Mouse (Mus musculus) neural tube, embryonic 10.5 days (tissue): ENCODE measurements around the gene Gm9513.

ENCODE experiments used
- DNase-seq: peaks from one replicate; pipeline ENCODE4 v3.0.0-alpha.2; 2017; ENCODE audit warnings: low spot score; ENCODE audit errors: extremely low spot score

The Gm9513 gene

GRCm38 (mm10) chr9:36475338-36475737 is at the start of gene Gm9513:
Gene Gm9513, plus strand, starts transcription at chr9:36475638.
- no peak for DNase-seq

DNA sequence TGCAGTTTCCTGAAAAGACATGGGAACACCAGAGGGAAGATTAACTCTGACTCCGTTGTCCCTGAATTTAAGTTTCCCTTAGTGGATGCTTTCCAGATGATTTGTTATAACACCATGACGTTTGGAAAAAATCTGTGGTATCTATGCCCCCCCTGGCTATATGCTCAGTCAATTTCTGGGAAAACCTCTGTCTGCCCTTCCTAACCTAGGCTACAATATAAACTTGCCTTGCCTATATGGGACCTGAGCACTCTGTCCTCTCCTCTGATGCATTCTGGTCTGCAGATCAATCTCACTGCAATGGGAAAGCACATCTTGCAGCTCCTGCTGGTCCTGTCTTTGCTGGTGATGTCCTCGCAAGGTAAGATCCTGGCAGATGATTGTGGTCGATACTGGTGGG is 43.9 kb upstream of the Gm9513 start, which contains the start of gene Gm7257:
Gene Gm7257, plus strand, starts transcription at position 301 of the 400 bp plus-strand sequence.
- no peak for DNase-seq

DNA sequence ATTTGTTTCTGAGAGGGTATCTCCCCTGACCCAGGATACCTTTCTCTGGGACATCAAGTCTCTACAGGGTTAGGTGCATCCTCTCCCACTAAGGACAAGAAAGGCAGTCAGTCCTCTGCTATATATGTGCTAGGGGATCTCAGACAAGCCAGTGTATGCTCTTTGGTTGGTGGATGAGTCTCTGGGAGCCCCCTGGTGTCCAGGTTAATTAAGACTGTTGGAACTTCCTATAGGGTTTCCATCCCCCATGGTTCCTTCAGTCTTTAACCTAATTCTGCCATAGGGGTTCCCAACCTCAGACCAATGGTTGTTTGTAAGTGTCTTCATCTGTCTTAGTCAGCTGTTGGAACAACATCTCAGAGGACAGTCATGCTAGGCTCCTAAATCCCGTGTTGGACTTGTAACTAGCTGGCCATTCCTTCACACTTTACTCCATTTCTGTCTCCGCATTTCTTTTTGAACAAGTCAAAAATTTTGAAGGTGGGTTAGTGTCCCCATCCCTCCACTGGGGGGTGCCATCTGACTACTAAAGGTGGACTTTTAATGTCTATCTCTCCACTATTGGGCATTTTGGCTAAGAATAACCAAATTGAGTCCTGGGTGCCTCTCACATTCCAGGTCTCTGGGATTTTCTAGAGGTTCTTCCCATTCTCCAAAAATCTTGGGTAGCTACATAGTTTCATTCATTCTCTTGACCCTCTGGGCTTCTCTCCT is 40.2 kb upstream of the Gm9513 start:
- DNase-seq = no peak

DNA sequence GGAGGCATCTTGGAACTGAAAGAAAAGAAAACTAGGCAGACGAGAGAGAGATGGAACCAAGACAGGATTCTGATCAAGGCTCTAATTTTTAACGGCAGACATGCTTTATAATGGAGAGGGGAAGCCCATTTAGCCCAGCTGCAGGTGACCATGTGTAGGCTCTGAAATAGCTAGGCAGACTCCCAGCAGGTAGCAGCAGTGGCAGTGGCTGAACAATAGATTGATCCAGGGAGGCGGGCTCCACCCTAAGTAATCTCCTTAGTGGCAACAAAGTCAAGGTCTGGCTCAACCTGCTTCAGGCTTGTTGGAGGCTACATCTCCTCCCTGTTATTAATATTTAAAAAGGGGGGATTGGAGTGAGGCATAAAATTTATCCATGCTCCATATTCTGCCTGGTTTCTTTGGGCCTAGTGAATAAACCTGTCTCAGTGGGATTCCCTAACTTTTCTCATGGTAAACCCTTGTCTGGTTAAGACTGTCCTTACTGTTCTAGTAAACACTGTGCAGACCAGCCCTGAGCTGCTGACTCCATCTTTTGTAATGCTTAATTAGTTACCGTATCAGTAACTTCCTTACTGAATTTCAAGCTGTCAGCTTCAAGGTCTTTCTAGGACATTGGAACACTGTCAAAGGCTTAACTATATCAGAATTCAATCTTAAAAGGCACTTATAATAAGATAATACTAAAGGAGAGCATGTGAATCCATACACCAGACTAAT is 19.2 kb downstream of the Gm9513 start:
- no peak for DNase-seq

DNA sequence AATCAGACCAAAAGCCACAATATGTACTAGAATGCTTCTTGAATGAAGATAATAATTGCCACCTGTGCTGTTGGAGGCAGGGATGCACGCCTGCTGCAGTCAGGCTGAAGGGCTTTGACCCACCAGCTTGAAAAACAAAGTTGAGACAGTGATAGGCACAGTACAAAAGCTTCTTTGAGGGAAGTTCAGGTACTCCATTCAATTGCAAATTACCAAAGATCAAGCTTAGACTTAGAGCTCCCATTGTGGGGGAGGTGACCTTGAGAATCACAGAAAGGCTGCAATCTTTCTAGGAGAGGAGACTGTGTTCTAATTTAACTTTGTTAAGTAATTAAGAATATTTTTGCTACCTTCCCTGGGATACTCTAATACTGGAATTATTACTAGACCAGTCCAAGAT is 20.4 kb downstream of the Gm9513 start:
- no peak for DNase-seq

GRCm38 (mm10) chr9:36504211-36504610 is 28.8 kb downstream of the Gm9513 start:
- DNase-seq = no peak
